Mouse (Mus musculus) kidney, adult 2 months (tissue): Measurements from ENCODE around the gene Gk2.

ENCODE experiments used
- CTCF ChIP-seq: fragments of 200-500 bp; conservative IDR thresholded peaks from 2 replicates; pipeline ENCODE4 v1.5.1; 2011; ENCODE audit warnings: low read depth, mild to moderate bottlenecking, control low read depth, low read length, moderate library complexity, mixed read lengths; ENCODE audit not compliant: insufficient read depth, insufficient read length
- POLR2A ChIP-seq: fragments of 200-500 bp; IDR thresholded peaks from one replicate; pipeline ENCODE4 v1.6.1; 2011; ENCODE audit warnings: low read depth, low read length, control low read depth

- no peak for TF ChIP-seq CTCF
- TF ChIP-seq POLR2A: no peak
These were observed 39.6 kb downstream of the Gk2 start for GRCm38 (mm10) chr5:97417185-97417584.
